Comparison of ENCODE assay signal across 33 mouse cellular contexts in genomic region chr11:110261867-110262266, GRCm38 (mm10). TPM values are rescaled to one million over a fixed set of nuclear protein-coding genes. Genes with fewer than 3 reads are reported as not detected.
"Had no signal": no experiment of that assay in that cellular context is flagged by ENCODE, and none has a peak within 500 bp of the region (broad histone marks: within the 10 kb centered on the region; RNA-seq: fewer than 3 reads in every experiment).

No protein-coding gene starts in this region.

- H3K4me1 ChIP-seq: limb, embryonic 10.5 days; limb, embryonic 12.5 days; limb, embryonic 13.5 days; limb, embryonic 15.5 days; liver, embryonic 12.5 days; liver, embryonic 13.5 days; liver, embryonic 15.5 days; lung, embryonic 15.5 days; midbrain, embryonic 10.5 days; midbrain, embryonic 12.5 days; midbrain, embryonic 13.5 days; midbrain, embryonic 15.5 days; neural tube, embryonic 12.5 days had no signal

- H3K9ac ChIP-seq: limb, embryonic 12.5 days; limb, embryonic 13.5 days; limb, embryonic 15.5 days; liver, embryonic 12.5 days; liver, embryonic 13.5 days; liver, embryonic 14.5 days; liver, embryonic 15.5 days; liver, postnatal 0 days; lung, embryonic 14.5 days; lung, embryonic 15.5 days; midbrain, embryonic 12.5 days; midbrain, embryonic 13.5 days; midbrain, embryonic 15.5 days; neural tube, embryonic 12.5 days had no signal

- DNase-seq: left cerebral cortex, postnatal 4 days; liver; liver, embryonic 13.5 days; liver, postnatal 0 days; lung, adult 18-20 months; lung, adult 2 months; lung, embryonic 14.5 days; lung, postnatal 10 days; lung, postnatal 14 days; lung, postnatal 36 days; lung, postnatal 4 days; midbrain, embryonic 14.5 days had no signal

- H3K4me2 ChIP-seq: limb, embryonic 12.5 days; limb, embryonic 13.5 days; limb, embryonic 15.5 days; liver, embryonic 12.5 days; liver, embryonic 13.5 days; liver, embryonic 15.5 days; lung, embryonic 14.5 days; lung, embryonic 15.5 days; midbrain, embryonic 11.5 days; midbrain, embryonic 12.5 days; midbrain, embryonic 13.5 days; midbrain, embryonic 15.5 days; neural tube, embryonic 12.5 days had no signal

- H3K9me3 ChIP-seq: limb, embryonic 10.5 days; limb, embryonic 12.5 days; limb, embryonic 15.5 days; liver, embryonic 12.5 days; liver, embryonic 13.5 days; liver, embryonic 15.5 days; lung, embryonic 15.5 days; midbrain, embryonic 12.5 days; midbrain, embryonic 13.5 days; midbrain, embryonic 15.5 days; neural tube, embryonic 12.5 days had no signal

- H3K27ac ChIP-seq: left cerebral cortex, adult 2 months; limb, embryonic 10.5 days; limb, embryonic 12.5 days; limb, embryonic 13.5 days; limb, embryonic 15.5 days; liver, embryonic 12.5 days; liver, embryonic 13.5 days; liver, embryonic 14.5 days; liver, embryonic 15.5 days; lung, embryonic 15.5 days; macrophage; midbrain, embryonic 10.5 days; midbrain, embryonic 12.5 days; midbrain, embryonic 13.5 days; midbrain, embryonic 15.5 days; neural tube, embryonic 12.5 days had no signal

- H3K36me3 ChIP-seq: limb, embryonic 10.5 days; limb, embryonic 12.5 days; limb, embryonic 13.5 days; limb, embryonic 15.5 days; liver, embryonic 12.5 days; liver, embryonic 13.5 days; liver, embryonic 15.5 days; lung, embryonic 15.5 days; midbrain, embryonic 10.5 days; midbrain, embryonic 12.5 days; midbrain, embryonic 13.5 days; midbrain, embryonic 15.5 days; neural tube, embryonic 12.5 days had no signal

- H3K4me3 ChIP-seq: left cerebral cortex, adult 2 months; limb, embryonic 10.5 days; limb, embryonic 12.5 days; limb, embryonic 13.5 days; limb, embryonic 15.5 days; liver, embryonic 12.5 days; liver, embryonic 13.5 days; liver, embryonic 15.5 days; lung, embryonic 15.5 days; megakaryocyte, embryonic 14.5 days; midbrain, embryonic 10.5 days; midbrain, embryonic 12.5 days; midbrain, embryonic 13.5 days; midbrain, embryonic 15.5 days; myocyte; neural tube, embryonic 12.5 days had no signal

- ATAC-seq: liver, embryonic 12.5 days; liver, postnatal 0 days; lung, postnatal 0 days; midbrain, embryonic 13.5 days; midbrain, embryonic 15.5 days; midbrain, embryonic 16.5 days had no signal

- H3K27me3 ChIP-seq: limb, embryonic 12.5 days; limb, embryonic 13.5 days; limb, embryonic 15.5 days; liver, embryonic 12.5 days; liver, embryonic 13.5 days; liver, embryonic 15.5 days; lung, embryonic 15.5 days; midbrain, embryonic 12.5 days; midbrain, embryonic 13.5 days; midbrain, embryonic 15.5 days; neural tube, embryonic 12.5 days had no signal

RNA-seq across cellular contexts. Expression of gene Abca6, which starts 10.3 kb away (rescaled TPM):
- polyA plus RNA-seq: limb, embryonic 11.5 days; myocyte had no signal
